Mouse (Mus musculus) embryo, embryonic 10.5 days (tissue): ENCODE results near the gene Birc6.
A peak's percentile ranks its signal among the peaks of the same experiment; 100 is the strongest.

Experiments
- DNase-seq: peaks from one replicate; pipeline ENCODE4 v3.0.0-alpha.2; 2015; ENCODE audit warnings: low spot score

Gene Birc6

DNA sequence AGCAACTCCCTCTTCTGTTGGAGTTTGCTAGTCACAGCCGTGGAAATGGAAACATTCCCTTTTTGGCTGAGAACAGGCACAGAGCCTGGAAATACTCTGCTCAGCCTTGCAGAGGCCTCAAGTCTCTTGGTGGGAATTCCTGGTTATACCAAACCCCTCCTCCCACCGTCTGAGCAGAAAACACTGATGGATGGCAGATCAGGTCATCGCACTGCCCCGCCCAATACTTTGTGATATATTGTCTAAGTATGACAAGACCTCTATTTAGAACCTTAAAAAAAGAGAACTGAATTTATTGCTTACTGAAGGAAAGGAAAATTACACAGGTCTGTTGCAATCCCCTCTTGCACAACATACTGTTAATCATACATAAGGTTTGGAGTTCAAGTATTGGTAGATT is 182.6 kb downstream of the Birc6 start:
- no peak for DNase-seq

GRCm38 (mm10) chr17:74711627-74712026 is 183.5 kb downstream of the Birc6 start:
- no peak for DNase-seq

- no peak for DNase-seq
Measured at GRCm38 (mm10) chr17:74715128-74715527, 187.0 kb downstream of the Birc6 start.

DNA sequence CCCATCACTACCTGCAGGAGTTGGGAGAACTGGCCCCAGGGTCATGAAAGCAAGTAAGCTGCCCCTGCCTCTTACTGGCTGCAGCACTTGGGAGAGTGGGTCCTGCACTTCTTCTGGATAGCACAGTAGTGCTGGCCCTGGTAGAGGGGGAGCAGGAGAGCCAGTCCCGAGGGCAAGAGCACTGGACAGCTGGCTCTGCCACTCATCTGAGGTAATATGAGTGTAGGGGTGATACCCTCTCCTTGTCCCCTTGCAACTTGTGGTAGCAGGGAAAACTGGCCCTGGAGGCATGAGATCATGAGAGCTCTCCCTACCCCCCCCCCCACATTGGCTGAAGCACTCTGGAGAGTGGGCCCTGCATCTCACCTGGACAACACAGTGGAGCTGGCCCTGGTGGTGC is 187.6 kb downstream of the Birc6 start:
- DNase-seq, result no peak

- DNase-seq, result no peak
Measured at GRCm38 (mm10) chr17:74716643-74717042, 188.5 kb downstream of the Birc6 start.

GRCm38 (mm10) chr17:74717091-74717617 is 189.1 kb downstream of the Birc6 start:
- DNase-seq, result no peak

DNA sequence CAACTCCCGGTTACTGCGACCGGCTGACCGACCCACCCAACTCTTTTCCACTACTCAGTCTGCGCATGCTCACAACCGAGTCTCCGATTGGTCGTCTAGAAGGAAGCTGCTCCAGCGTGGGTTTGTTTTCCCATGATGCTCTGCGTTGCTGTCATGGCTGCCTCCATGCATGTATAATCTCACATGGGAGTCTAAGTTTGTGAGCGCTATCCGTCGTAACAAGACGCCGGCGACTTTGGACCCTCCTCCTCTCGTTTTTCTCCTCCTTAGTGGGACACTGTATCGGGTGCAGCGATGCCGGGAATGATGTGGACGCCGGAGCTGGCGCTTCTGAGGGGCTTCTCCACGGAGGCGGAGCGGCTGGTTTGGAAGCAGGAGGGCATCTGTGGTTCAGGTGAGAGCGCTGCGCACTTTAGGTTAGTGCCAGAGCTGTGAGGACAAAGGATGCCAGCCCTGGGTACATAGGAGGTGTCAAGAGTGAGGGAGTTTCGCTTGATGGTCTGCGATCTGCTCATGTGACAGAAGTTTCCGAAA is 189.6 kb downstream of the Birc6 start, which contains the start of gene Ttc27:
Gene Ttc27, plus strand, starts transcription at position 115 of the 534 bp plus-strand sequence.
- DNase-seq, result peak; percentile 99

GRCm38 (mm10) chr17:74732872-74733271 is 204.8 kb downstream of the Birc6 start:
- peak; percentile 29 for DNase-seq

- DNase-seq, result no peak
Measured at GRCm38 (mm10) chr17:74735392-74735791, 207.3 kb downstream of the Birc6 start.

DNA sequence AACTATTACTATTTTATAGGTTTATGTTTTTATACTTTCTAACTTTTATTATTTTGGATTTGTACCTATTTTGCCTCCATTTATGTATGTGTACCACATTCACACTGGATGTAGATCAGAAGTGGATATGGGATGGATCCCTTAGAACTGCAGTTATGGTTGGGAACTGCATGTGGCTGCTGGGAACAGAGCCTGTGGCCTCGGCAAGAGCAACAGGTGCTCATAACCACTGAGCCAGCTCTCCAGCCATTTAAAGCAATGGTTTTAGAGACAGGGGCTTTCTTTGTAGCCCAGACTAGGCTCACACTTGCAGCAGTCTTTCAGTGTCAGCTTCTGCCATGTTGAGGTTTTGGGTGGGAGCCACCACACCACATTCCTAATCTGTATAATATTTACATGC is 221.6 kb downstream of the Birc6 start:
- no peak for DNase-seq

DNA sequence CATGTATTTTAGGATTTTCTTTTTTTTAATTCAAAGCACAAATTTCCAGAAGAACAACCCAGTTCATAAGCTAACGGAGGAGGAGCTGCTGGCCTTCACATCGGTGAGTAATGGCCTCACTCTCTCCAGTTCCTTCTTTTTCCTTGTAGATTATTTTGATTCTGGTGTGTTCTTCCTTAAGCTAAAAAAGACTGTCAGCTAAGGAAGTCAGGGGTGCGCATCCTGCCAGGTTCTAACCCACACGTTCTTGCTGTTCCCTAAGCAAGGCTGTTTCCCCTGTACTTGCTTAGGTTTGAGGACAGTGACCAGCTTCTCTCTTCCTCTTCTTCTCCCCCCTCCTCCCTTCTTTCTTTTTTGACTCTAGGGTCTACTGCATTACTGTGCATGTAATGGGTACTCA is 222.9 kb downstream of the Birc6 start:
- DNase-seq, result no peak
